Comparison of ENCODE assay signal across 18 mouse cellular contexts in the genomic region with DNA sequence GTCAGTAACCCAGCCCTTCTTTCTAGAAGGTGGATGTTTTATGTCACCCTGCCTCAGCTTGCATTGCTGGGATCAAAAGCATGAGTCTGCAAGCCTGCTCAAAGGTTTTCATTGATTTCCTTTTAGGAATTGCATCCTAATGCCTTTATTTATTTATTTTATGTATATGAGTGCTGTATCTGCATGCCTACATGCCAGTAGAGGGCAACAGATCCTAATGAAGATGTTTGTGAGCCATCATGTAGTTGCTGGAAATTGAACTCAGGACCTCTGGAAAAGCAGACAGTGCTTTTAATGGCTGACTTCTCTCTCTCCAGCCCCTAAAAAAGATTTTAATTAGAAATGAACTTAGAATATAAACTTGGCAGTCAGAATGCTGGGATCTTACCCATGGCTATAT. TPM values are rescaled to one million over a fixed set of nuclear protein-coding genes. Genes with fewer than 3 reads are reported as not detected.
DNase-seq lines count a peak whose midpoint lies in the region; ATAC-seq and TF ChIP-seq lines count a peak whose summit lies in the region.
"Had no signal": no experiment of that assay in that cellular context is flagged by ENCODE, and none has a peak within 500 bp of the region (broad histone marks: within the 10 kb centered on the region; RNA-seq: fewer than 3 reads in every experiment).

No protein-coding gene starts in this region.

- no peak for ATAC-seq in forebrain, postnatal 0 days
- ATAC-seq in forebrain, embryonic 12.5 days (ENCODE audit: low FRiP score): no peak
- ATAC-seq: forebrain, embryonic 14.5 days had no signal

- no peak for DNase-seq in forebrain, postnatal 0 days
- no peak for DNase-seq in left cerebral cortex, adult 2 months (ENCODE audit: extremely low spot score in 1 of 2, low spot score in 2 of 2)
- no peak for DNase-seq in left cerebral cortex, adult 8-10 months (ENCODE audit: low spot score in 2 of 2)
- DNase-seq in 3T3-L1 (ENCODE audit: low read depth, low spot score): peak; percentile 37
- no peak for DNase-seq in hindbrain, embryonic 10.5 days (ENCODE audit: low spot score)
- DNase-seq in gastrocnemius, postnatal 4 days (ENCODE audit: low spot score in 2 of 2): no peak
- DNase-seq: adrenal gland, postnatal 25 days; cerebellum, postnatal 10 days; embryo, embryonic 11 days; heart, postnatal 4 days; lung, postnatal 10 days; right cerebral cortex, postnatal 14 days; thymus, adult 18-20 months had no signal

- peak; percentile 43 for TF ChIP-seq CTCF in forebrain, postnatal 0 days (IDR thresholded peaks at IDR 0.05; ENCODE audit: low read depth)
- peak; percentile 38 for TF ChIP-seq CTCF in left cerebral cortex, adult 2 months (IDR thresholded peaks at IDR 0.05)
- no peak for TF ChIP-seq CTCF in embryonic fibroblast, embryonic 13.5 days (IDR thresholded peaks at IDR 0.05; ENCODE audit: borderline replicate concordance, insufficient read depth, low read length)

- no peaks in the 10 kb centered on the region for H3K27me3 ChIP-seq in forebrain, postnatal 0 days (ENCODE audit: insufficient read depth, low read length)
- H3K27me3 ChIP-seq in forebrain, embryonic 12.5 days: no peaks in the 10 kb centered on the region
- H3K27me3 ChIP-seq in hindbrain, embryonic 10.5 days (ENCODE audit: insufficient read depth, poor library complexity, severe bottlenecking): no peaks in the 10 kb centered on the region
- H3K27me3 ChIP-seq: limb, embryonic 15.5 days; midbrain, embryonic 12.5 days had no signal

- no peaks in the 10 kb centered on the region for H3K36me3 ChIP-seq in forebrain, postnatal 0 days (ENCODE audit: insufficient read depth)
- 0 out of 2 replicates have a peak, but pooled peaks cover 3% of the 10 kb centered on the region for H3K36me3 ChIP-seq in forebrain, embryonic 12.5 days (replicated peaks)
- H3K36me3 ChIP-seq in hindbrain, embryonic 10.5 days: peaks cover 11% of the 10 kb centered on the region
- H3K36me3 ChIP-seq: limb, embryonic 15.5 days; midbrain, embryonic 12.5 days had no signal

- H3K9ac ChIP-seq in forebrain, postnatal 0 days: no peak overlapping the region
- H3K9ac ChIP-seq in forebrain, embryonic 12.5 days: no peak overlapping the region
- H3K9ac ChIP-seq: limb, embryonic 15.5 days; midbrain, embryonic 12.5 days had no signal

- H3K4me3 ChIP-seq in forebrain, postnatal 0 days (ENCODE audit: low read depth, low read length): no peak overlapping the region
- H3K4me3 ChIP-seq in forebrain, embryonic 12.5 days (replicated peaks): no peak overlapping the region
- no peak overlapping the region for H3K4me3 ChIP-seq in left cerebral cortex, adult 2 months
- no peak overlapping the region for H3K4me3 ChIP-seq in embryonic fibroblast, embryonic 13.5 days (ENCODE audit: insufficient read depth, low read length)
- H3K4me3 ChIP-seq in hindbrain, embryonic 10.5 days: no peak overlapping the region
- H3K4me3 ChIP-seq: limb, embryonic 15.5 days; midbrain, embryonic 12.5 days had no signal

- no peak overlapping the region for H3K27ac ChIP-seq in forebrain, postnatal 0 days (ENCODE audit: low read depth, low read length)
- H3K27ac ChIP-seq in forebrain, embryonic 12.5 days: no peak overlapping the region
- no peak overlapping the region for H3K27ac ChIP-seq in left cerebral cortex, adult 2 months
- H3K27ac ChIP-seq in embryonic fibroblast, embryonic 13.5 days (ENCODE audit: insufficient read depth, low read length): peak overlapping the region; percentile 40; the same call in 1 of the 2 replicates
- no peak overlapping the region for H3K27ac ChIP-seq in hindbrain, embryonic 10.5 days
- H3K27ac ChIP-seq: midbrain, embryonic 12.5 days had no signal

- H3K4me2 ChIP-seq in forebrain, postnatal 0 days (ENCODE audit: low read depth): no peak overlapping the region
- H3K4me2 ChIP-seq in forebrain, embryonic 12.5 days: no peak overlapping the region
- H3K4me2 ChIP-seq: limb, embryonic 15.5 days; midbrain, embryonic 12.5 days had no signal

- peaks cover 7% of the 10 kb centered on the region for H3K4me1 ChIP-seq in forebrain, postnatal 0 days (ENCODE audit: insufficient read depth)
- peaks cover 32% of the 10 kb centered on the region for H3K4me1 ChIP-seq in forebrain, embryonic 12.5 days
- peaks cover 13% of the 10 kb centered on the region for H3K4me1 ChIP-seq in embryonic fibroblast, embryonic 13.5 days (ENCODE audit: control insufficient read depth, insufficient read depth, low read length)
- H3K4me1 ChIP-seq in hindbrain, embryonic 10.5 days (replicated peaks): peaks cover 49% of the 10 kb centered on the region

- no peak for TF ChIP-seq POLR2A in embryonic fibroblast, embryonic 13.5 days (IDR thresholded peaks at IDR 0.05; ENCODE audit: low read depth, low read length)

- intact Hi-C loops in left cerebral cortex, adult 2 months (cut with DNase I): no loop called here

- no peaks in the 10 kb centered on the region for H3K9me3 ChIP-seq in forebrain, postnatal 0 days (ENCODE audit: low read length)
- H3K9me3 ChIP-seq in forebrain, embryonic 12.5 days: no peaks in the 10 kb centered on the region
- no peaks in the 10 kb centered on the region for H3K9me3 ChIP-seq in hindbrain, embryonic 10.5 days
- H3K9me3 ChIP-seq: limb, embryonic 15.5 days; midbrain, embryonic 12.5 days had no signal

RNA-seq across cellular contexts. Expression of a gene that starts 8.2 kb away (rescaled TPM):
- total RNA-seq in forebrain, postnatal 0 days (2014; rRNA removed): 114 and 127 TPM in 2 replicates
- 37.8 and 44.7 TPM in 2 replicates for polyA plus RNA-seq in forebrain, postnatal 0 days (2015; fragmentation: Nextera tagmentation; extraction: Ambion mirVana)
- polyA plus RNA-seq in forebrain, embryonic 12.5 days (2016; fragmentation: Nextera tagmentation; extraction: Ambion mirVana): 72.2 and 75.5 TPM in 2 replicates
- 100 to 1,000 TPM in 1 of 2 experiments, 10 to 100 TPM in 1; 96.1 to 104 TPM for total RNA-seq in left cerebral cortex, adult 2 months (2021)
- total RNA-seq in left cerebral cortex, adult 8-10 months (2022): 100 to 1,000 TPM in 1 of 4 experiments, 10 to 100 TPM in 3; 86.9 to 110 (median 93.7) TPM
- polyA plus RNA-seq in embryonic fibroblast, embryonic 13.5 days (2011; ENCODE audit: insufficient read length, low read depth, missing spikeins): 113 and 129 TPM in 2 replicates
- polyA plus RNA-seq in hindbrain, embryonic 10.5 days (2016; fragmentation: Nextera tagmentation; extraction: Ambion mirVana): 48.2 and 49.8 TPM in 2 replicates
- 100 to 1,000 TPM in 1 of 2 experiments, 10 to 100 TPM in 1; 92.6 to 103 TPM for total RNA-seq in gastrocnemius, postnatal 4 days (2021)
